17 mouse cellular contexts compared by ENCODE assay signal in genomic region chr2:158415826-158416225, GRCm38 (mm10). TPM values are rescaled to one million over a fixed set of nuclear protein-coding genes. Genes with fewer than 3 reads are reported as not detected.
"Had no signal": no experiment of that assay in that cellular context is flagged by ENCODE, and none has a peak within 500 bp of the region (broad histone marks: within the 10 kb centered on the region; RNA-seq: fewer than 3 reads in every experiment).

No protein-coding gene starts in this region.

- H3K36me3 ChIP-seq: midbrain, embryonic 10.5 days; midbrain, embryonic 12.5 days; neural tube, embryonic 12.5 days; stomach, embryonic 15.5 days had no signal

- H3K4me3 ChIP-seq: midbrain, embryonic 10.5 days; midbrain, embryonic 12.5 days; neural tube, embryonic 12.5 days; stomach, embryonic 15.5 days had no signal

- H3K9ac ChIP-seq: lung, embryonic 14.5 days; midbrain, embryonic 12.5 days; neural tube, embryonic 12.5 days; stomach, embryonic 15.5 days had no signal

- H3K27ac ChIP-seq: midbrain, embryonic 10.5 days; midbrain, embryonic 12.5 days; neural tube, embryonic 12.5 days; stomach, embryonic 15.5 days; stomach, postnatal 0 days had no signal

- H3K27me3 ChIP-seq: midbrain, embryonic 12.5 days; neural tube, embryonic 12.5 days; stomach, embryonic 15.5 days had no signal

- ATAC-seq: midbrain, embryonic 16.5 days had no signal

- DNase-seq: lung, adult 18-20 months; lung, embryonic 14.5 days; lung, postnatal 10 days; lung, postnatal 4 days; midbrain, embryonic 14.5 days; right cerebral cortex, postnatal 14 days; thymus, adult 2 months; thymus, postnatal 25 days; thymus, postnatal 4 days had no signal

- H3K9me3 ChIP-seq: midbrain, embryonic 10.5 days; midbrain, embryonic 12.5 days; neural tube, embryonic 12.5 days; stomach, embryonic 15.5 days had no signal

- H3K4me2 ChIP-seq: lung, embryonic 14.5 days; midbrain, embryonic 12.5 days; neural tube, embryonic 12.5 days; stomach, embryonic 15.5 days had no signal

RNA-seq across cellular contexts. Expression of gene Snhg11, which starts 40.4 kb away (rescaled TPM):
- total RNA-seq: megakaryocyte, adult 5-6 weeks; megakaryocyte-erythroid progenitor cell, adult 5-6 weeks had no signal
